Mouse (Mus musculus): ENCODE results near the gene Pax6. TPM values are rescaled to one million over a fixed set of nuclear protein-coding genes. Genes with fewer than 3 reads are reported as not detected.

Pax6 gene
- total and polyA plus RNA-seq, 2 experiments from 2014 or later: 0.15 TPM; not detected in 1

DNA sequence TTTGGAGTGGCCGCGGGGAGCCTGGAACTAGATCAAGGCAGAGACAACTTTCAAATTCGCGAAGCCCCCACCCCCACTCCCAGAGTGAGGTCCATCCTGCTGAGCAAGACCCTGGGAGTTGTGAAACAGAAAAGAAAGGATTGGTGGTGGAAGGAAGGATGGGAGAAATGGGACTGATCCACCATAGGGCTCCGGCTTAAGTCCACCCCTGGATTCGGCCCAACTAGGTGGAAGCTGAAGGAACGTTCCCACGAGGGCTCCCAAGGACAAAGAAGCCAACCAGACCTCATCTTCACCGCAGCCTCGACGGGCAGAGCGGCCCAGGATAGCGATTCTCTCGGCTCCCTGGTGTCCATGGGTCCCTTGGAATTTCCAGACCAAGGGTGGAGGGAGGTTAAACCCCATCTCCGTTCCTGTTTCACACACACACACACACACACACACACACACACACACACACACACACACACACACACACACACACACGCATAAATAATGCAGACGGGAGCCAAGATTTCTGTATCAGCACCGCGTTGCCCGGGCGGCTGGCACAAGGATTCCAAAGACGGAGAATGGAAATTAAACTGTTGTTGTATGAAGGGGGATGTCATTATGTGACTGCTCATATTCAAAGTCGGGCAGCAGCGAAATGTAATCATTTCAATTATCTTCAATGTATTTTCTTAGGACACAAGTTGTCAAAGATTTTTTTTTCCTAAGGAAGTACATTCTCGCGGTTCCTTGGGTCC lies 7.7 kb upstream of the Pax6 start:
- Histone ChIP-seq H3K9ac (replicated peaks; ENCODE audit: low read depth, low read length) (no peak overlapping the region), H3K27ac (ENCODE audit: low read depth) (no peak overlapping the region), H3K4me2 (ENCODE audit: low read depth, low read length) (no peak overlapping the region), H3K27me3 (ENCODE audit: control insufficient read depth, insufficient read depth, low read length) (peaks cover 98% of the 10 kb centered on the region), H3K4me3 (ENCODE audit: low read depth, low read length) (no peak overlapping the region; the same call in 1 of the 2 replicates), H3K9me3 (replicated peaks; ENCODE audit: control insufficient read depth, low read length) (no peaks in the 10 kb centered on the region), H3K36me3 (replicated peaks; ENCODE audit: control insufficient read depth, insufficient read depth, low read length) (no peaks in the 10 kb centered on the region), H3K4me1 (ENCODE audit: control insufficient read depth, insufficient read depth) (no peaks in the 10 kb centered on the region)
- DNase-seq (ENCODE audit: low spot score) (no peak), ATAC-seq (ENCODE audit: insufficient read depth, low read depth) (no peak)
- 3% methylated on average over 26 of the region's 26 CpGs for WGBS
- TF ChIP-seq CTCF (IDR thresholded peaks at IDR 0.05; ENCODE audit: low read depth): no peak
- no peak for TF ChIP-seq EP300 (IDR thresholded peaks at IDR 0.05; ENCODE audit: low read depth)

GRCm38 (mm10) chr2:105661623-105662066 lies 7.1 kb upstream of the Pax6 start:
- Histone ChIP-seq H3K4me2 (ENCODE audit: low read depth, low read length) (no peak overlapping the region), H3K27ac (ENCODE audit: low read depth) (no peak overlapping the region), H3K36me3 (replicated peaks; ENCODE audit: control insufficient read depth, insufficient read depth, low read length) (no peaks in the 10 kb centered on the region), H3K4me3 (ENCODE audit: low read depth, low read length) (no peak overlapping the region), H3K9ac (replicated peaks; ENCODE audit: low read depth, low read length) (no peak overlapping the region), H3K4me1 (ENCODE audit: control insufficient read depth, insufficient read depth) (no peaks in the 10 kb centered on the region), H3K9me3 (replicated peaks; ENCODE audit: control insufficient read depth, low read length) (no peaks in the 10 kb centered on the region), H3K27me3 (ENCODE audit: control insufficient read depth, insufficient read depth, low read length) (peaks cover 98% of the 10 kb centered on the region)
- ATAC-seq (ENCODE audit: insufficient read depth, low read depth): no peak
- no peak for TF ChIP-seq CTCF (IDR thresholded peaks at IDR 0.05; ENCODE audit: low read depth)
- TF ChIP-seq EP300 (IDR thresholded peaks at IDR 0.05; ENCODE audit: low read depth): no peak
- WGBS: 3% methylated on average over 18 of the region's 18 CpGs
- no peak for DNase-seq (ENCODE audit: low spot score)

DNA sequence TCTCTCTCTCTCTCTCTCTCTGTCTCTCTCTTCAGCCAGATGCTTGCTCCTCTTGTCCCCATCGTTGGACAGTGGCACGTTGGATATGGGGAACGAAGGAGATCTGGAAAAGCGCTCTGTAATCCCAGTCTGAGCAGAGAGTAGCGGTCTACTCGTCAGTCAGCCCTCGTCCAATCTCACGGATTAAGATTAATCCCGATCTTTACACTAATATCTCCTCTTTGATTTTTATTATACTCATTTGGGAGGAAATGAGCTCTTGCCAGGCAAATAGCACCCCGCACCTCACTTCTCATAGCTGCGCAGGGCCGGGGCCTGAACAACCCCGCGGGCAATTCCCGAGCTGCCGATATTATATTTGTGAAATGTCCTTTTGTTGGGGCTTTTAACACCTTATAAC lies 6.6 kb upstream of the Pax6 start:
- Histone ChIP-seq H3K4me3 (ENCODE audit: low read depth, low read length) (no peak overlapping the region), H3K27me3 (ENCODE audit: control insufficient read depth, insufficient read depth, low read length) (peaks cover 98% of the 10 kb centered on the region), H3K4me1 (ENCODE audit: control insufficient read depth, insufficient read depth) (no peaks in the 10 kb centered on the region), H3K9me3 (replicated peaks; ENCODE audit: control insufficient read depth, low read length) (no peaks in the 10 kb centered on the region), H3K36me3 (replicated peaks; ENCODE audit: control insufficient read depth, insufficient read depth, low read length) (no peaks in the 10 kb centered on the region), H3K27ac (ENCODE audit: low read depth) (no peak overlapping the region), H3K9ac (replicated peaks; ENCODE audit: low read depth, low read length) (no peak overlapping the region), H3K4me2 (ENCODE audit: low read depth, low read length) (no peak overlapping the region)
- no peak for ATAC-seq (ENCODE audit: insufficient read depth, low read depth)
- no peak for DNase-seq (ENCODE audit: low spot score)
- no peak for TF ChIP-seq EP300 (IDR thresholded peaks at IDR 0.05; ENCODE audit: low read depth)
- TF ChIP-seq CTCF (IDR thresholded peaks at IDR 0.05; ENCODE audit: low read depth): no peak
- WGBS: 6% methylated on average over 15 of the region's 16 CpGs

DNA sequence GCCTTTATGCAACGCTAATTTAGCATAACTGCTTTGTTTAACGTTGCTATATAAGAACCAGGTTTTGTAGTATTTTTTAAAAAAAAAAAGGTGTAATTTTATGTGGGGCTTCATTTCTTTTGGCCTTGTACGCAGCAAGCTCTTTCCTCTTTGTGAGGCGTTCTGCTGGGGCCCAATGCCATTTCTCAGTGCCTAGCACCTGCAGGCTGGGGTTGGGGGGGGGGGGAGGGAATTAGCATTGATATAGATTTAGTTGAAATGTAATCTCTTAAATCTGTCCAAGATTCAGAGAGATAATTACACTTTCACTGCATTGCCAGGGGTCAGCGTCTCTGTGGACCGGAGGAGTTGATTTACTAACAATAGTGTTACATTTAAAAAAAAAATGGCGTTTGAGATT lies 6.1 kb upstream of the Pax6 start:
- Histone ChIP-seq H3K4me2 (ENCODE audit: low read depth, low read length) (no peak overlapping the region), H3K9me3 (replicated peaks; ENCODE audit: control insufficient read depth, low read length) (no peaks in the 10 kb centered on the region), H3K27ac (ENCODE audit: low read depth) (no peak overlapping the region), H3K36me3 (replicated peaks; ENCODE audit: control insufficient read depth, insufficient read depth, low read length) (no peaks in the 10 kb centered on the region), H3K4me1 (ENCODE audit: control insufficient read depth, insufficient read depth) (no peaks in the 10 kb centered on the region), H3K27me3 (ENCODE audit: control insufficient read depth, insufficient read depth, low read length) (peaks cover 98% of the 10 kb centered on the region), H3K9ac (replicated peaks; ENCODE audit: low read depth, low read length) (no peak overlapping the region), H3K4me3 (ENCODE audit: low read depth, low read length) (no peak overlapping the region)
- TF ChIP-seq CTCF (IDR thresholded peaks at IDR 0.05; ENCODE audit: low read depth): no peak
- DNase-seq (ENCODE audit: low spot score): no peak
- WGBS: 11% methylated on average over 7 of the region's 7 CpGs
- no peak for ATAC-seq (ENCODE audit: insufficient read depth, low read depth)

GRCm38 (mm10) chr2:105663101-105663511 lies 5.6 kb upstream of the Pax6 start:
- no peaks in the 10 kb centered on the region for H3K4me1 ChIP-seq (ENCODE audit: control insufficient read depth, insufficient read depth)
- TF ChIP-seq CTCF (IDR thresholded peaks at IDR 0.05; ENCODE audit: low read depth) (no peak), EP300 (IDR thresholded peaks at IDR 0.05; ENCODE audit: low read depth) (no peak)
- ATAC-seq (ENCODE audit: insufficient read depth, low read depth): no peak
- H3K4me3 ChIP-seq (ENCODE audit: low read depth, low read length): peak overlapping the region; percentile 23; the same call in 1 of the 2 replicates
- H3K27me3 ChIP-seq (ENCODE audit: control insufficient read depth, insufficient read depth, low read length): peaks cover 99% of the 10 kb centered on the region
- no peak overlapping the region for H3K27ac ChIP-seq (ENCODE audit: low read depth)
- DNase-seq (ENCODE audit: low spot score): no peak
- no peak overlapping the region for H3K9ac ChIP-seq (replicated peaks; ENCODE audit: low read depth, low read length)
- 3% methylated on average over 10 of the region's 10 CpGs for WGBS
- no peaks in the 10 kb centered on the region for H3K36me3 ChIP-seq (replicated peaks; ENCODE audit: control insufficient read depth, insufficient read depth, low read length)
- H3K4me2 ChIP-seq (ENCODE audit: low read depth, low read length): no peak overlapping the region
- no peaks in the 10 kb centered on the region for H3K9me3 ChIP-seq (replicated peaks; ENCODE audit: control insufficient read depth, low read length)

- peaks cover 99% of the 10 kb centered on the region for H3K27me3 ChIP-seq (ENCODE audit: control insufficient read depth, insufficient read depth, low read length)
- no peak overlapping the region for H3K4me3 ChIP-seq (ENCODE audit: low read depth, low read length)
- no peaks in the 10 kb centered on the region for H3K9me3 ChIP-seq (replicated peaks; ENCODE audit: control insufficient read depth, low read length)
- no peaks in the 10 kb centered on the region for H3K4me1 ChIP-seq (ENCODE audit: control insufficient read depth, insufficient read depth)
- no peak overlapping the region for H3K27ac ChIP-seq (ENCODE audit: low read depth)
- H3K36me3 ChIP-seq (replicated peaks; ENCODE audit: control insufficient read depth, insufficient read depth, low read length): no peaks in the 10 kb centered on the region
- no peak overlapping the region for H3K9ac ChIP-seq (replicated peaks; ENCODE audit: low read depth, low read length)
- ATAC-seq (ENCODE audit: insufficient read depth, low read depth) (no peak), DNase-seq (ENCODE audit: low spot score) (no peak)
- H3K4me2 ChIP-seq (ENCODE audit: low read depth, low read length): no peak overlapping the region
- WGBS: 13% methylated on average over 5 of the region's 5 CpGs
- TF ChIP-seq EP300 (IDR thresholded peaks at IDR 0.05; ENCODE audit: low read depth) (no peak), CTCF (IDR thresholded peaks at IDR 0.05; ENCODE audit: low read depth) (no peak)
Observed at GRCm38 (mm10) chr2:105664996-105665395, 3.7 kb upstream of the Pax6 start.

Measured in heart, postnatal 0 days (tissue).